ENCODE assay signal across 7 mouse cellular contexts in genomic region chr10:82859533-82859915, GRCm38 (mm10). TPM values are rescaled to one million over a fixed set of nuclear protein-coding genes. Genes with fewer than 3 reads are reported as not detected.
DNase-seq lines count a peak whose midpoint lies in the region; ATAC-seq and TF ChIP-seq lines count a peak whose summit lies in the region.

No protein-coding gene starts in this region.

- peaks cover 6 to 36% of the 10 kb centered on the region in 2 experiments for H3K4me1 ChIP-seq in MEL (ENCODE audit: control insufficient read depth in 1 of 2, insufficient read depth in 2 of 2, low read length in 2 of 2)
- peaks cover 16% of the 10 kb centered on the region; the same call in 1 of the 2 replicates for H3K4me1 ChIP-seq in kidney, adult 2 months (ENCODE audit: control insufficient read depth, insufficient read depth, low read length)
- peaks cover 33% of the 10 kb centered on the region for H3K4me1 ChIP-seq in lung, embryonic 16.5 days (replicated peaks; ENCODE audit: control insufficient read depth, insufficient read depth, low read length)

- peak overlapping the region; percentile 77 for H3K27ac ChIP-seq in MEL (ENCODE audit: control insufficient read depth, low read depth, low read length)
- H3K27ac ChIP-seq in kidney, adult 2 months (ENCODE audit: insufficient read depth, low read depth, low read length), result peak overlapping the region; percentile 88
- H3K27ac ChIP-seq in lung, embryonic 16.5 days (ENCODE audit: low read length), result peak overlapping the region; percentile 97

- DNase-seq in CD4-positive helper T cell, adult 2 months (ENCODE audit: low read depth, low spot score), result peak; percentile 51
- peak; percentile 74 for DNase-seq in MEL (ENCODE audit: low read depth, low spot score)
- peak; percentile 46 to 51 for DNase-seq in cerebellum, postnatal 14 days
- DNase-seq in heart, adult 18-20 months, result peak; percentile 52 to 63
- peak; percentile 74 for DNase-seq in kidney, adult 2 months
- DNase-seq in retina, postnatal 7 days (ENCODE audit: low read depth, low spot score), result peak; percentile 16

- H3K27me3 ChIP-seq in MEL (ENCODE audit: control insufficient read depth in 1 of 2, insufficient read depth in 2 of 2, low read length in 2 of 2), result no peaks in the 10 kb centered on the region
- H3K27me3 ChIP-seq in kidney, adult 2 months (replicated peaks; ENCODE audit: control insufficient read depth, insufficient read depth, low read length), result no peaks in the 10 kb centered on the region
- H3K27me3 ChIP-seq in lung, embryonic 16.5 days (ENCODE audit: control insufficient read depth, insufficient read depth, low read depth, low read length), result no peaks in the 10 kb centered on the region

- TF ChIP-seq RAD21 in MEL (IDR thresholded peaks at IDR 0.05; ENCODE audit: low read depth, low read length), result no peak

- no peak for TF ChIP-seq POLR2A in MEL (IDR thresholded peaks at IDR 0.05; ENCODE audit: control insufficient read depth in 1 of 2, insufficient read depth in 1 of 2, low read depth in 1 of 2, low read length in 2 of 2, poor library complexity in 1 of 2)
- TF ChIP-seq POLR2A in kidney, adult 2 months (IDR thresholded peaks at IDR 0.05; ENCODE audit: low read depth, low read length), result no peak

- H3K9ac ChIP-seq in MEL (ENCODE audit: control insufficient read depth, low read depth, low read length, poor library complexity, severe bottlenecking), result peak overlapping the region; percentile 83
- peak overlapping the region; percentile 88 for H3K9ac ChIP-seq in lung, embryonic 16.5 days (ENCODE audit: low read length)

- no peak for TF ChIP-seq CTCF in MEL (IDR thresholded peaks at IDR 0.05 in 2 of 3, conservative IDR thresholded peaks at IDR 0.05 in 1 of 3; ENCODE audit: control insufficient read depth in 1 of 3, insufficient read depth in 1 of 3, low read depth in 2 of 3, low read length in 3 of 3, poor library complexity in 1 of 3, severe bottlenecking in 1 of 3)
- TF ChIP-seq CTCF in kidney, adult 2 months (conservative IDR thresholded peaks at IDR 0.05; ENCODE audit: insufficient read depth, insufficient read length, low read depth, low read length), result peak; percentile 56

- under 1% methylated on average over 8 of the region's 8 CpGs for WGBS in kidney, adult 2 months
- 0% methylated on average over 8 of the region's 8 CpGs for WGBS in lung, embryonic 16.5 days

- no peak for TF ChIP-seq EP300 in MEL (IDR thresholded peaks at IDR 0.05; ENCODE audit: low read depth in 1 of 2, low read length in 2 of 2)

- H3K9me3 ChIP-seq in MEL (replicated peaks; ENCODE audit: insufficient read depth, low read length), result no peaks in the 10 kb centered on the region
- H3K9me3 ChIP-seq in lung, embryonic 16.5 days (ENCODE audit: control insufficient read depth, low read length), result no peaks in the 10 kb centered on the region

- peaks cover 46% of the 10 kb centered on the region for H3K79me2 ChIP-seq in MEL (ENCODE audit: control insufficient read depth, insufficient read depth, low read length, poor library complexity)

- H3K4me3 ChIP-seq in MEL (ENCODE audit: control insufficient read depth in 1 of 2, insufficient read depth in 1 of 2, low read depth in 2 of 2, low read length in 2 of 2), result peak overlapping the region; percentile 94 to 99
- peak overlapping the region; percentile 90 for H3K4me3 ChIP-seq in kidney, adult 2 months (ENCODE audit: insufficient read depth, low read depth, low read length)
- peak overlapping the region; percentile 80 for H3K4me3 ChIP-seq in lung, embryonic 16.5 days (ENCODE audit: low read length)

- ATAC-seq in lung, embryonic 16.5 days (ENCODE audit: low read depth), result peak; percentile 70

- H3K36me3 ChIP-seq in MEL (ENCODE audit: control insufficient read depth in 1 of 2, insufficient read depth in 2 of 2, low read length in 2 of 2), result peaks cover 5 to 38% of the 10 kb centered on the region in 2 experiments
- no peaks in the 10 kb centered on the region for H3K36me3 ChIP-seq in kidney, adult 2 months (ENCODE audit: control insufficient read depth, insufficient read depth, low read length)
- H3K36me3 ChIP-seq in lung, embryonic 16.5 days (ENCODE audit: control insufficient read depth, insufficient read depth, low read length), result peaks cover 11% of the 10 kb centered on the region; the same call in 1 of the 2 replicates

- peak overlapping the region; percentile 83 for H3K4me2 ChIP-seq in lung, embryonic 16.5 days (ENCODE audit: low read depth, low read length)

TF ChIP-seq in MEL, 35 proteins besides CTCF, POLR2A, EP300 and RAD21:
- TF ChIP-seq USF1 (IDR thresholded peaks at IDR 0.05; ENCODE audit: low read depth, low read length) (no peak), ZNF384 (IDR thresholded peaks at IDR 0.05; ENCODE audit: low read depth, low read length) (no peak), ZKSCAN1 (IDR thresholded peaks at IDR 0.05; ENCODE audit: low read depth, low read length) (no peak), JUND (IDR thresholded peaks at IDR 0.05; ENCODE audit: low read depth, low read length) (no peak), HCFC1 (IDR thresholded peaks at IDR 0.05; ENCODE audit: low read depth, low read length) (no peak), MYC (IDR thresholded peaks at IDR 0.05; ENCODE audit: low read depth, low read length) (no peak), ZMIZ1 (IDR thresholded peaks at IDR 0.05; ENCODE audit: low read depth, low read length) (no peak), MEF2A (IDR thresholded peaks at IDR 0.05; ENCODE audit: extremely low read depth, insufficient replicate concordance, low read depth, low read length, poor library complexity, severe bottlenecking) (no peak), NRF1 (IDR thresholded peaks at IDR 0.05; ENCODE audit: insufficient read depth, low read depth, low read length, poor library complexity, severe bottlenecking) (no peak), ETS1 (IDR thresholded peaks at IDR 0.05; ENCODE audit: low read depth, low read length) (no peak), POLR2AphosphoS2 (IDR thresholded peaks at IDR 0.05; ENCODE audit: low read length) (no peak), CHD2 (IDR thresholded peaks at IDR 0.05; ENCODE audit: low read length) (no peak), MAZ (IDR thresholded peaks at IDR 0.05; ENCODE audit: low read depth, low read length) (no peak), TBP (IDR thresholded peaks at IDR 0.05; ENCODE audit: low read depth, low read length) (no peak), MAFK (IDR thresholded peaks at IDR 0.05; ENCODE audit: borderline replicate concordance, low read depth, low read length) (no peak), GATA1 (IDR thresholded peaks at IDR 0.05; ENCODE audit: low read depth, low read length) (no peak), UBTF (IDR thresholded peaks at IDR 0.05; ENCODE audit: borderline replicate concordance, insufficient read depth, low read depth, low read length) (no peak), E2F4 (IDR thresholded peaks at IDR 0.05; ENCODE audit: borderline replicate concordance, low read depth, low read length) (no peak), MAX (IDR thresholded peaks at IDR 0.05; ENCODE audit: low read length) (no peak)

RNA-seq across cellular contexts. Expression of gene Eid3, which starts 6.9 kb away (rescaled TPM):
- 1.2 and 1.3 TPM in 2 replicates for total RNA-seq in MEL (2012; rRNA removed)
- polyA plus RNA-seq in MEL (2012; ENCODE audit: insufficient read depth in 1 of 2, insufficient read length in 2 of 2, low read depth in 1 of 2, low replicate concordance in 2 of 2, missing spikeins in 1 of 2), result 1 to 10 TPM in 1 of 2 experiments, not detected in 1; 1.2 TPM
- under 1 TPM; 0.20 to 0.28 TPM for total RNA-seq in heart, adult 18-20 months (2021)
- polyA plus RNA-seq in kidney, adult 2 months (2012; rRNA removed), result 0.09 and 0.24 TPM in 2 replicates
- 0.23 and 0.26 TPM in 2 replicates for polyA plus RNA-seq in lung, embryonic 16.5 days (2015; fragmentation: Nextera tagmentation; extraction: Ambion mirVana)

RNA-seq across cellular contexts. Expression of gene Txnrd1, which starts 25.8 kb away (rescaled TPM):
- total RNA-seq in MEL (2012; rRNA removed), result 91.6 and 102 TPM in 2 replicates
- 100 to 1,000 TPM in 1 of 2 experiments, not detected in 1; 127 TPM for polyA plus RNA-seq in MEL (2012; ENCODE audit: insufficient read depth in 1 of 2, insufficient read length in 2 of 2, low read depth in 1 of 2, low replicate concordance in 2 of 2, missing spikeins in 1 of 2)
- 10 to 100 TPM; 52.4 to 56.4 TPM for total RNA-seq in heart, adult 18-20 months (2021)
- polyA plus RNA-seq in kidney, adult 2 months (2012; rRNA removed), result 58.0 and 62.1 TPM in 2 replicates
- 92.6 and 102 TPM in 2 replicates for polyA plus RNA-seq in lung, embryonic 16.5 days (2015; fragmentation: Nextera tagmentation; extraction: Ambion mirVana)

Comparison
In these comparisons a context has a peak if more than half of its experiments do, and no peak if none do; other contexts are left out.
1. Peak in every context shown above with its lines: DNase-seq, ATAC-seq, H3K4me3 ChIP-seq and H3K27ac ChIP-seq.
2. DNase-seq: peak in every context shown above with its lines; median percentile 74 in MEL; 74 in kidney, adult 2 months; 58 in heart, adult 18-20 months; 51 in CD4-positive helper T cell, adult 2 months; 48 in cerebellum, postnatal 14 days; 16 in retina, postnatal 7 days.